42 mouse cellular contexts compared by ENCODE assay signal in the genomic region with DNA sequence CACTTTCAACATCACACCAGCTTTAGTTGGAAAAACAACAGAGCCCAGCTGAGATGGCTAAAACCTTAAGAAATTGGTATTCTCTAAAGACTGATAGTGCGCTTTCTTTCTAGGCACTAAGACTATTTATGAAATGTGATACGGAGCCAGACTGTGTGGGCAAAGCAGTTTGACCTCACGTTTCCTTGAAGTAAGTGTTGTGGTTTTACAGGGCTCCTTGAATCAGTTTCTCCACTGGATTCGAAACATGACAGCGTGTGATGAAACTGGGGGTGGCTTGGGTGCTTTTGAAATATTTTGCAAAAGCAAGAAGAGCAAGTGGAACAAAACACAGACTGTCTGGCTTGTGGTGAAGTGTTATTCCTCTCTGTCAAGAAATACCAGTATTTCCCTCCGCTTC. TPM values are rescaled to one million over a fixed set of nuclear protein-coding genes. Genes with fewer than 3 reads are reported as not detected.
A peak's percentile ranks its signal among the peaks of the same experiment; 100 is the strongest.
DNase-seq lines count a peak whose midpoint lies in the region; ATAC-seq lines count a peak whose summit lies in the region.
"Had no signal": no experiment of that assay in that cellular context is flagged by ENCODE, and none has a peak within 500 bp of the region (broad histone marks: within the 10 kb centered on the region; RNA-seq: fewer than 3 reads in every experiment).

No protein-coding gene starts in this region.

- DNase-seq in right cerebral cortex, adult 18-20 months: peak; percentile 6
- DNase-seq in right cerebral cortex, postnatal 25 days: no peak
- DNase-seq in urinary bladder, adult 18-20 months (ENCODE audit: low spot score in 2 of 2): no peak
- no peak for DNase-seq in layer of hippocampus, postnatal 36 days
- no peak for DNase-seq in ovary, postnatal 10 days (ENCODE audit: low spot score)
- DNase-seq: adrenal gland, adult 8-10 months; cerebellum, adult 11 months; cerebellum, adult 9-10 months; cerebellum, postnatal 36 days; embryo, embryonic 11 days; gastrocnemius, adult 2 months; heart, adult 11 months; heart, postnatal 4 days; kidney, adult 18-20 months; kidney, postnatal 25 days; left cerebral cortex, postnatal 4 days; liver, postnatal 0 days; lung, postnatal 36 days; midbrain, embryonic 14.5 days; retina, postnatal 1 day had no signal

- ATAC-seq in CD4-positive, CD25-positive, alpha-beta regulatory T cell, adult 4 months: peak; percentile 60
- 0 out of 2 replicates have a peak, but pooled peaks have one; percentile 7 for ATAC-seq in common myeloid progenitor, adult 5-6 weeks (replicated peaks; ENCODE audit: low read depth, poor library complexity, severe bottlenecking)
- ATAC-seq in inflammation-experienced regulatory T-cells, adult 6 months: peak; percentile 59
- ATAC-seq: liver, embryonic 12.5 days; liver, postnatal 0 days had no signal

RNA-seq across cellular contexts. Expression of a gene that starts 16.3 kb away (rescaled TPM):
- not detected for polyA plus RNA-seq in CD4-positive, CD25-positive, alpha-beta regulatory T cell, adult 4 months (2017; shearing (Covaris generic))
- total RNA-seq in common myeloid progenitor, adult 5-6 weeks (2017): not detected in 2 replicates
- polyA plus RNA-seq in inflammation-experienced regulatory T-cells, adult 6 months (2017; shearing (Covaris generic)): not detected
- not detected for total RNA-seq in layer of hippocampus, postnatal 36 days (2021)
- total RNA-seq: adrenal gland, adult 8-10 months; gastrocnemius, adult 2 months; heart, postnatal 4 days; layer of hippocampus, adult 18-20 months; layer of hippocampus, postnatal 10 days; left cerebral cortex, adult 2 months; left cerebral cortex, postnatal 4 days; monocyte, adult 5-6 weeks had no signal
- polyA plus RNA-seq: C2C12; erythroblast, embryonic 14.5 days; forebrain, embryonic 12.5 days; heart, embryonic 12.5 days; heart, postnatal 0 days; hindbrain, embryonic 14.5 days; intestine, embryonic 14.5 days; kidney, embryonic 15.5 days; liver, embryonic 12.5 days; liver, postnatal 0 days; lung, embryonic 16.5 days; midbrain, embryonic 14.5 days; neural tube, embryonic 14.5 days; thymus, postnatal 0 days; urinary bladder, adult 2 months had no signal

RNA-seq across cellular contexts. Expression of a gene that starts 17.8 kb away (rescaled TPM):
- not detected for polyA plus RNA-seq in CD4-positive, CD25-positive, alpha-beta regulatory T cell, adult 4 months (2017; shearing (Covaris generic))
- total RNA-seq in common myeloid progenitor, adult 5-6 weeks (2017): not detected in 2 replicates
- not detected for polyA plus RNA-seq in inflammation-experienced regulatory T-cells, adult 6 months (2017; shearing (Covaris generic))
- not detected for total RNA-seq in layer of hippocampus, postnatal 36 days (2021)
- total RNA-seq: adrenal gland, adult 8-10 months; gastrocnemius, adult 2 months; heart, postnatal 4 days; layer of hippocampus, adult 18-20 months; layer of hippocampus, postnatal 10 days; left cerebral cortex, adult 2 months; left cerebral cortex, postnatal 4 days; monocyte, adult 5-6 weeks had no signal
- polyA plus RNA-seq: C2C12; embryonic facial prominence, embryonic 14.5 days; erythroblast, embryonic 14.5 days; forebrain, embryonic 12.5 days; heart, embryonic 12.5 days; heart, postnatal 0 days; hindbrain, embryonic 14.5 days; intestine, embryonic 14.5 days; kidney, embryonic 15.5 days; limb, embryonic 14.5 days; liver, embryonic 12.5 days; liver, postnatal 0 days; lung, embryonic 16.5 days; midbrain, embryonic 14.5 days; neural tube, embryonic 14.5 days; thymus, postnatal 0 days; urinary bladder, adult 2 months had no signal

RNA-seq across cellular contexts. Expression of a gene that starts 32.3 kb away (rescaled TPM):
- polyA plus RNA-seq in CD4-positive, CD25-positive, alpha-beta regulatory T cell, adult 4 months (2017; shearing (Covaris generic)): not detected
- not detected in 2 replicates for total RNA-seq in common myeloid progenitor, adult 5-6 weeks (2017)
- polyA plus RNA-seq in inflammation-experienced regulatory T-cells, adult 6 months (2017; shearing (Covaris generic)): not detected
- total RNA-seq in layer of hippocampus, postnatal 36 days (2021): not detected
- total RNA-seq: adrenal gland, adult 8-10 months; gastrocnemius, adult 2 months; heart, postnatal 4 days; layer of hippocampus, adult 18-20 months; layer of hippocampus, postnatal 10 days; left cerebral cortex, adult 2 months; left cerebral cortex, postnatal 4 days; monocyte, adult 5-6 weeks had no signal
- polyA plus RNA-seq: C2C12; embryonic facial prominence, embryonic 14.5 days; erythroblast, embryonic 14.5 days; forebrain, embryonic 12.5 days; heart, embryonic 12.5 days; heart, postnatal 0 days; hindbrain, embryonic 14.5 days; intestine, embryonic 14.5 days; kidney, embryonic 15.5 days; limb, embryonic 14.5 days; liver, embryonic 12.5 days; liver, postnatal 0 days; lung, embryonic 16.5 days; midbrain, embryonic 14.5 days; neural tube, embryonic 14.5 days; thymus, postnatal 0 days; urinary bladder, adult 2 months had no signal

RNA-seq across cellular contexts. Expression of a gene that starts 34.7 kb away (rescaled TPM):
- polyA plus RNA-seq in CD4-positive, CD25-positive, alpha-beta regulatory T cell, adult 4 months (2017; shearing (Covaris generic)): not detected
- not detected in 2 replicates for total RNA-seq in common myeloid progenitor, adult 5-6 weeks (2017)
- polyA plus RNA-seq in inflammation-experienced regulatory T-cells, adult 6 months (2017; shearing (Covaris generic)): not detected
- not detected for total RNA-seq in layer of hippocampus, postnatal 36 days (2021)
- total RNA-seq: adrenal gland, adult 8-10 months; gastrocnemius, adult 2 months; heart, postnatal 4 days; layer of hippocampus, adult 18-20 months; layer of hippocampus, postnatal 10 days; left cerebral cortex, adult 2 months; left cerebral cortex, postnatal 4 days; monocyte, adult 5-6 weeks had no signal
- polyA plus RNA-seq: C2C12; erythroblast, embryonic 14.5 days; forebrain, embryonic 12.5 days; heart, embryonic 12.5 days; heart, postnatal 0 days; hindbrain, embryonic 14.5 days; intestine, embryonic 14.5 days; kidney, embryonic 15.5 days; limb, embryonic 14.5 days; liver, embryonic 12.5 days; liver, postnatal 0 days; lung, embryonic 16.5 days; midbrain, embryonic 14.5 days; neural tube, embryonic 14.5 days; thymus, postnatal 0 days; urinary bladder, adult 2 months had no signal

RNA-seq across cellular contexts. Expression of a gene that starts 38.8 kb away (rescaled TPM):
- polyA plus RNA-seq in CD4-positive, CD25-positive, alpha-beta regulatory T cell, adult 4 months (2017; shearing (Covaris generic)): not detected
- not detected in 2 replicates for total RNA-seq in common myeloid progenitor, adult 5-6 weeks (2017)
- polyA plus RNA-seq in inflammation-experienced regulatory T-cells, adult 6 months (2017; shearing (Covaris generic)): not detected
- total RNA-seq in layer of hippocampus, postnatal 36 days (2021): 1 to 10 TPM; 1.8 to 2.1 TPM
- total RNA-seq: gastrocnemius, adult 2 months; monocyte, adult 5-6 weeks had no signal
- polyA plus RNA-seq: C2C12; erythroblast, embryonic 14.5 days; liver, postnatal 0 days had no signal

Comparison
In these comparisons a context has a peak if more than half of its experiments do, and no peak if none do; other contexts are left out.
1. ATAC-seq: peak in every context shown above with its lines; median percentile 60 in CD4-positive, CD25-positive, alpha-beta regulatory T cell, adult 4 months; 59 in inflammation-experienced regulatory T-cells, adult 6 months; 7 in common myeloid progenitor, adult 5-6 weeks.